Mouse (Mus musculus) midbrain, embryonic 15.5 days (tissue): ENCODE results near the gene 4930451I11Rik. TPM values are rescaled to one million over a fixed set of nuclear protein-coding genes. Genes with fewer than 3 reads are reported as not detected.
A peak's percentile ranks its signal among the peaks of the same experiment; 100 is the strongest.

Source experiments
- ATAC-seq: fragments of 200-750 bp; cut with Nextera tagmentation; replicated peaks from 2 replicates; pipeline ENCODE4 v1.8.0; 2017; ENCODE audit warnings: moderate TSS enrichment
- H3K27ac ChIP-seq: fragments of 300-500 bp; sonication (generic); 2 replicates; pipeline ENCODE4 v1.5.1; 2015; ENCODE audit warnings: mild to moderate bottlenecking, inconsistent platforms
- H3K27me3 ChIP-seq: fragments of 300-500 bp; sonication (generic); replicated peaks from 2 replicates; pipeline ENCODE4 v1.6.1; 2015; ENCODE audit warnings: inconsistent platforms
- H3K36me3 ChIP-seq: fragments of 300-500 bp; sonication (generic); replicated peaks from 2 replicates; pipeline ENCODE4 v1.6.1; 2015; ENCODE audit warnings: inconsistent platforms
- H3K4me1 ChIP-seq: fragments of 300-500 bp; sonication (generic); 2 replicates; pipeline ENCODE4 v1.6.1; 2015; ENCODE audit warnings: inconsistent platforms
- H3K4me2 ChIP-seq: fragments of 300-500 bp; sonication (generic); 2 replicates; pipeline ENCODE4 v1.6.1; 2015; ENCODE audit warnings: inconsistent platforms, mild to moderate bottlenecking, moderate library complexity
- H3K4me3 ChIP-seq: fragments of 300-500 bp; sonication (generic); 2 replicates; pipeline ENCODE4 v1.5.1; 2015; ENCODE audit warnings: mild to moderate bottlenecking, inconsistent platforms
- H3K9ac ChIP-seq: fragments of 300-500 bp; sonication (generic); 2 replicates; pipeline ENCODE4 v1.6.1; 2015; ENCODE audit warnings: mild to moderate bottlenecking, inconsistent platforms
- H3K9me3 ChIP-seq: fragments of 300-500 bp; sonication (generic); 2 replicates; pipeline ENCODE4 v1.6.1; 2016; ENCODE audit warnings: inconsistent platforms
- WGBS: fragments of 180-500 bp; shearing (Covaris S2); methylation state at CpG from one replicate; pipeline ENCODE4 v1.1.7; 2015; ENCODE audit warnings: mixed read lengths; 5-methylcytosine and 5-hydroxymethylcytosine counted together
- polyA plus RNA-seq: library from polyadenylated mRNA; unstranded; fragments of >200 nt; fragmentation: Nextera tagmentation; extraction: Ambion mirVana; gene quantifications from 2 replicates; pipeline ENCODE4 v1.2.1, GENCODE M21; 2015

Gene 4930451I11Rik
- polyA plus RNA-seq, 1 experiment from 2014 or later = not detected

DNA sequence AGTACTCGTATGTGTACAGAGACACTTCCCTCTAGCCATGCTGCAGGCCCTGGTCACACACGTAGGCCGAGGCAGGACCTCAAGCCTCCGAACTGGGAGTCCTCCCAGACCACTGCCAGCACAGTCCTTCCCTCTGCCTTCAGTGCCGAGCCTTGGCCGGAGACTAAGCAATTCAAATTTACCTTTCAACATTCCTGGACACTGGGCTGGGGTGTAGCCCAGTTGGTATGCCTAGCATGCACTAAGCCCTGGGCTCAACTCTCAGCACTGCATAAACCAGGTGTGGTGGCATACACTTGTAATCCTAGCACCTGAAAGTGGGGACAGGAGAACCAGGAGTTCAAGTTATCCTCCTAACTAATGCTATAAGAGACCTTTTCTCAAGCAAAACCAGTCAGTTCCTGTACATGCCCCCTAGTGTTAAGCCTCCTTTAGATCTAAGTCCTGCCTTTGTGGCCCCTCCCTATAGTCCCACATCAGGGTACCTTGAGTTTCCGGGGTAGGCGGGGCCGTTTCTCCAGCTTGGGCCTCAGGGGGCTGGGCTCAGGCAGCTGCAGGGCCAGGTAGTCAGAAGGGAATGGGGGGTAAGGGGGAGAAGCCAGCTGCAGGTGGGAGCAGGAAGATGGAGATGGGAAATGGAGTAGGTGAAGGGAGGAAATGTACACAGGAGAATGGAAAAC, 25.4 kb upstream of the 4930451I11Rik start:
- Histone ChIP-seq H3K4me3 (no peak overlapping the region), H3K4me1 (peaks cover 9% of the 10 kb centered on the region), H3K27ac (no peak overlapping the region), H3K9me3 (no peaks in the 10 kb centered on the region), H3K36me3 (peaks cover 12% of the 10 kb centered on the region; the same call in 1 of the 2 replicates), H3K9ac (no peak overlapping the region), H3K27me3 (no peaks in the 10 kb centered on the region), H3K4me2 (no peak overlapping the region)
- ATAC-seq = no peak
- 76% methylated on average over 9 of the region's 9 CpGs for WGBS

GRCm38 (mm10) chr7:126855641-126856040, 24.2 kb upstream of the 4930451I11Rik start:
- no peak overlapping the region for H3K4me2 ChIP-seq
- 81% methylated on average over 3 of the region's 3 CpGs for WGBS
- H3K27ac ChIP-seq = no peak overlapping the region
- H3K36me3 ChIP-seq = peaks cover 12% of the 10 kb centered on the region; the same call in 1 of the 2 replicates
- no peak for ATAC-seq
- H3K9me3 ChIP-seq = no peaks in the 10 kb centered on the region
- peaks cover under 1% of the 10 kb centered on the region; the same call in 1 of the 2 replicates for H3K4me1 ChIP-seq
- H3K9ac ChIP-seq = no peak overlapping the region
- H3K27me3 ChIP-seq = no peaks in the 10 kb centered on the region
- no peak overlapping the region for H3K4me3 ChIP-seq

DNA sequence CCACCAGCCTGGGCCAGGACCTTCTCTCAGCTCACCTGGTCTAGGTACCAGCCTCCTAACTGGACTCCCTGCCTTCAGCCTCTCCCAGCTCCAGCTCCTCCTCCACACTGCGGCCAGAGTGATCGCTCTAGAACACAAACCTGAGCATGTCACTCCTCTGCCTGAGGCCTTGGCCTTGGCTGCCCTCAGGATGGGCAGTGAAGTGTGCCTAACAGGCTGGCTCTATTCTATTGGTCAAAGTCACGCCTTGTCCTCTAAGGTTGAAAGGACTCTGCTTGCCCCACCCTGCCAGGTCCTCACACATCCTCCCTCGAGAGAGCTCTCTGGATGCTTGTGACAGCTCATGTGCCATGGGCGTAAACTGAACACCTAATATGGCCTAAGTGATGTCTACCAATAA, 22.0 kb upstream of the 4930451I11Rik start:
- H3K9ac ChIP-seq = no peak overlapping the region
- 89% methylated on average over 5 of the region's 5 CpGs for WGBS
- no peaks in the 10 kb centered on the region for H3K9me3 ChIP-seq
- H3K4me1 ChIP-seq = peaks cover 10% of the 10 kb centered on the region
- H3K27ac ChIP-seq = no peak overlapping the region
- no peaks in the 10 kb centered on the region; the same call in 1 of the 2 replicates for H3K27me3 ChIP-seq
- no peak for ATAC-seq
- no peak overlapping the region for H3K4me3 ChIP-seq
- no peak overlapping the region for H3K4me2 ChIP-seq
- H3K36me3 ChIP-seq = peaks cover 6% of the 10 kb centered on the region; the same call in 1 of the 2 replicates

- H3K9ac ChIP-seq = no peak overlapping the region
- no peak overlapping the region for H3K27ac ChIP-seq
Measured at GRCm38 (mm10) chr7:126851192-126851591, 19.8 kb upstream of the 4930451I11Rik start.

DNA sequence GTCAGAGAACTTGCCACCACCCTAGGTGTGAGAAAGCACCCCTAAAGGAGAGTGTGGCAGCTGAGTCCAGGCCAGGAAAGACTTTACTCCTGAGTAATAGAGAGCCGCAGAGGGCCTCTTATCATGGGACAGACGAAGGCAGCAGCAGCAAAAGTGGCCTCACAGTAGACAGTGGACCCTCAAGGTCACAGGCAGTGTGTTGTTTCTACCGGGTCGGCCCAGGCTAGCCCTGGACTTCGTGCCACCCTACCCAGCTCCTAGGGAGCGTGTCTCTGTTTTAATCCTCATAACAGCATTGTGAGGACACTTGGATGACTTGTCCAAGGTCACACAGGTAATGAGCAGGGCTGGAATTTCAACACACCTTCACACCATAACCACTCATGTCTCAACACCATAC, 18.7 kb upstream of the 4930451I11Rik start:
- 92% methylated on average over 6 of the region's 6 CpGs for WGBS

More at GRCm38 (mm10) chr7:126851192-126851591, 19.8 kb upstream of the 4930451I11Rik start:
- H3K9me3 ChIP-seq = no peaks in the 10 kb centered on the region
- peaks cover 27% of the 10 kb centered on the region for H3K4me1 ChIP-seq
- no peak overlapping the region for H3K4me2 ChIP-seq
- peaks cover 6% of the 10 kb centered on the region; the same call in 1 of the 2 replicates for H3K36me3 ChIP-seq
- no peaks in the 10 kb centered on the region; the same call in 1 of the 2 replicates for H3K27me3 ChIP-seq
- 41% methylated on average over 12 of the region's 12 CpGs for WGBS
- ATAC-seq = no peak
- no peak overlapping the region for H3K4me3 ChIP-seq

DNA sequence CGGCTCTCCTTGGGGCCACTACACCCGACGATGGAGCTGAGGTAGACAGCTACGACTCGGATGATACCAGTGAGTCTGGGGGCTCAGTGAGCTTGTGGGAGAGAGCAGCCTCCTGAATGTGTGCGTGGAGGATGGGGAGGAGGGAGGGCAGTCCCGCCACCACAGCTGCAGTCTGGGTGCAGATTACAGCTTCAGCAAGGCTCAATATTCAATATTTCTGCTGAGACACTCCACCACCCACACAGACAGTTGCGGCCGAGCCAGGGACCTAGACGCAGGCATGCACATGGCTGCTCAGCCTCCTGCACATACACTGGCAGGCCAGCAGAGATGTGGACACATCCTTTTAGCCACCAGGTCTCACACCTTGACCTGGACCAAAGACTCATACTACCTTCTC, 17.4 kb upstream of the 4930451I11Rik start:
- Histone ChIP-seq H3K9me3 (no peaks in the 10 kb centered on the region), H3K36me3 (peaks cover 5% of the 10 kb centered on the region; the same call in 1 of the 2 replicates), H3K9ac (peak overlapping the region; percentile 72), H3K4me1 (peaks cover 27% of the 10 kb centered on the region), H3K27me3 (no peaks in the 10 kb centered on the region; the same call in 1 of the 2 replicates), H3K27ac (no peak overlapping the region), H3K4me2 (peak overlapping the region; percentile 99), H3K4me3 (peak overlapping the region; percentile 60)
- peak; percentile 31; the same call in 1 of the 2 replicates for ATAC-seq
- 17% methylated on average over 10 of the region's 10 CpGs for WGBS

More for the DNA sequence above, 18.7 kb upstream of the 4930451I11Rik start:
- Histone ChIP-seq H3K4me2 (no peak overlapping the region), H3K4me3 (no peak overlapping the region), H3K4me1 (peaks cover 27% of the 10 kb centered on the region), H3K9ac (no peak overlapping the region), H3K9me3 (no peaks in the 10 kb centered on the region), H3K27me3 (no peaks in the 10 kb centered on the region; the same call in 1 of the 2 replicates), H3K36me3 (peaks cover 6% of the 10 kb centered on the region; the same call in 1 of the 2 replicates), H3K27ac (no peak overlapping the region)
- no peak for ATAC-seq

GRCm38 (mm10) chr7:126847421-126848398, 16.3 kb upstream of the 4930451I11Rik start:
- peak overlapping the region; percentile 60 for H3K4me3 ChIP-seq
- no peaks in the 10 kb centered on the region; the same call in 1 of the 2 replicates for H3K27me3 ChIP-seq
- H3K4me1 ChIP-seq = peaks cover 27% of the 10 kb centered on the region
- H3K9ac ChIP-seq = peak overlapping the region; percentile 72
- H3K27ac ChIP-seq = 0 out of 2 replicates have a peak overlapping the region, but pooled peaks have one; percentile 26
- no peaks in the 10 kb centered on the region; the same call in 1 of the 2 replicates for H3K36me3 ChIP-seq
- ATAC-seq = peak; percentile 59
- peak overlapping the region; percentile 99 for H3K4me2 ChIP-seq
- WGBS = under 1% methylated on average over 73 of the region's 74 CpGs
- no peaks in the 10 kb centered on the region for H3K9me3 ChIP-seq

GRCm38 (mm10) chr7:126847116-126847420, 15.6 kb upstream of the 4930451I11Rik start, which contains the start of gene Doc2a:
Gene Doc2a, plus strand, starts transcription at chr7:126847416.
- Histone ChIP-seq H3K9ac (peak within 1 kb of the TSS; percentile 72), H3K27ac (0 out of 2 replicates have a peak within 1 kb of the TSS, but pooled peaks have one; percentile 26), H3K27me3 (no peaks in the 10 kb centered on the region; the same call in 1 of the 2 replicates), H3K4me2 (peak within 1 kb of the TSS; percentile 99), H3K4me1 (peaks cover 27% of the 10 kb centered on the region), H3K4me3 (peak within 1 kb of the TSS; percentile 60), H3K9me3 (no peaks in the 10 kb centered on the region), H3K36me3 (no peaks in the 10 kb centered on the region; the same call in 1 of the 2 replicates)
- WGBS = 20% methylated on average over 4 of the region's 4 CpGs
- ATAC-seq = no peak

DNA sequence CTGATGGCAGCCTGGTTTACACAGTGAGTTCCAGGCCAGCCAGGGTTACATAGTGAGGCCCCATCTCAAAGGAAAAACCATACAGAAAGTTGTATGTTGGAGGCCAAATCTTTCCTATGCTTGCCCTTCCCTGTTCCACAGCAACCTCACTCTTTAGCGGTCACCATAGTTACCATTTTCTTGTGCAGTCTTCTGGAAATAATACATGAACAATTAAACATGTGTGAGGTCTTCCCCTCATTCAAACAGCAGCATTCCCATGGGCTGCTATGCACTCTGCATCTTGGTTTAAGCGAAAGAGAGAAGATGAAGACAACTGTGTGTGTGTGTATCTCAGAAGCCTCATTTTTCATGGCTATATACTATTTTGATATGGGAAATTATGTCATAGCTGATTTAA, 14.1 kb upstream of the 4930451I11Rik start:
- ATAC-seq = no peak
- no peaks in the 10 kb centered on the region for H3K9me3 ChIP-seq
- no peak overlapping the region for H3K4me3 ChIP-seq
- WGBS = 72% methylated on average over 2 of the region's 2 CpGs
- no peak overlapping the region for H3K27ac ChIP-seq
- H3K4me2 ChIP-seq = no peak overlapping the region
- H3K9ac ChIP-seq = no peak overlapping the region
- H3K27me3 ChIP-seq = no peaks in the 10 kb centered on the region; the same call in 1 of the 2 replicates
- peaks cover 27% of the 10 kb centered on the region for H3K4me1 ChIP-seq
- H3K36me3 ChIP-seq = no peaks in the 10 kb centered on the region

DNA sequence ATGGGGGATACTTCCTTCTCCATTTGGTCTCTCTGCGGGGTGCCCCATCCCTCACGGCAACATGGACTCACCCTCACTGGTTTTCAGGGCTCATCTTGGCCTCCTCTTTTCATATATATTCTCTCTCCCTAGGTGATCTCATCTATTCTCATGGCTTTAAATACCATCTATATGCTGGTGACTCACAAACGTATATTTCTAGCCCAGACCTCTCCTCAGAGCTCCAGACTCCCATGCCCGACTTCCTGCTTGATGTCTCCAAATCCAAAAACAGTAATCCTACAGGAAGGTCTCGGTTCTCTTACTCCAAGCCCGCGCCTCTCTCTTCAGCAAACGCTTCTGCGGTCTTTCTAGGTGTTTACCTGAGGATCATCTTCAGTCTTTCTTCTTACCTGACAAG, 11.8 kb upstream of the 4930451I11Rik start:
- Histone ChIP-seq H3K4me1 (peaks cover 15% of the 10 kb centered on the region), H3K27ac (no peak overlapping the region), H3K9ac (no peak overlapping the region), H3K27me3 (no peaks in the 10 kb centered on the region), H3K4me3 (no peak overlapping the region), H3K9me3 (no peaks in the 10 kb centered on the region), H3K4me2 (no peak overlapping the region), H3K36me3 (no peaks in the 10 kb centered on the region)
- ATAC-seq = no peak
- WGBS = 79% methylated on average over 9 of the region's 9 CpGs

GRCm38 (mm10) chr7:126833294-126833693, 1.9 kb upstream of the 4930451I11Rik start:
- H3K27me3 ChIP-seq = no peaks in the 10 kb centered on the region
- no peak for ATAC-seq
- H3K9me3 ChIP-seq = no peaks in the 10 kb centered on the region
- 97% methylated on average over 1 of the region's 1 CpGs for WGBS
- no peaks in the 10 kb centered on the region for H3K36me3 ChIP-seq
- H3K9ac ChIP-seq = no peak overlapping the region
- H3K4me1 ChIP-seq = peaks cover 8% of the 10 kb centered on the region
- no peak overlapping the region for H3K27ac ChIP-seq
- H3K4me3 ChIP-seq = no peak overlapping the region
- H3K4me2 ChIP-seq = no peak overlapping the region
